Mouse (Mus musculus) lung, postnatal 36 days (tissue): ENCODE results near the gene Cnksr1.
A peak's percentile ranks its signal among the peaks of the same experiment; 100 is the strongest.
"Not testable (repeated sequence)": the region's sequence is repeated elsewhere in the genome, so short reads cannot be mapped to it uniquely, and the experiment has no call there.

Experiments used
- DNase-seq: peaks from one replicate; pipeline ENCODE4 v3.0.0; 2022; ENCODE audit warnings: mixed read lengths

The Cnksr1 gene

GRCm38 (mm10) chr4:134238279-134238651 lies at the start of gene Cnksr1:
TSS of gene Cnksr1 (minus strand) at chr4:134238399.
- peak; percentile 97 for DNase-seq

- DNase-seq, result peak; percentile 85
Measured at GRCm38 (mm10) chr4:134287575-134288025, 49.4 kb upstream of the Cnksr1 start, which contains the start of gene Pdik1l. TSS of gene Pdik1l (minus strand) at chr4:134287895.

- peak; percentile 94 for DNase-seq
Measured at GRCm38 (mm10) chr4:134287168-134287564, 49.0 kb upstream of the Cnksr1 start.

- DNase-seq, result peak; percentile 21
Measured at GRCm38 (mm10) chr4:134286226-134287167, 48.3 kb upstream of the Cnksr1 start.

GRCm38 (mm10) chr4:134284942-134285341 lies 46.7 kb upstream of the Cnksr1 start:
- peak; percentile 17 for DNase-seq

- peak; percentile 58 for DNase-seq
Measured at GRCm38 (mm10) chr4:134273417-134274345, 35.5 kb upstream of the Cnksr1 start.

- peak; percentile 37 for DNase-seq
Measured at GRCm38 (mm10) chr4:134272731-134273416, 34.7 kb upstream of the Cnksr1 start.

- DNase-seq, result no peak
Measured at GRCm38 (mm10) chr4:134271979-134272378, 33.8 kb upstream of the Cnksr1 start.

- not testable (repeated sequence) for DNase-seq
Measured at GRCm38 (mm10) chr4:134269622-134270021, 31.4 kb upstream of the Cnksr1 start.

GRCm38 (mm10) chr4:134268102-134268655 lies 30.0 kb upstream of the Cnksr1 start:
- DNase-seq, result peak; percentile 24

GRCm38 (mm10) chr4:134265860-134266585 lies 27.8 kb upstream of the Cnksr1 start:
- no peak for DNase-seq

- peak; percentile 83 for DNase-seq
Measured at GRCm38 (mm10) chr4:134263191-134263590, 25.0 kb upstream of the Cnksr1 start.

- peak; percentile 59 for DNase-seq
Measured at GRCm38 (mm10) chr4:134258354-134258753, 20.2 kb upstream of the Cnksr1 start.

GRCm38 (mm10) chr4:134257198-134258009 lies 19.2 kb upstream of the Cnksr1 start:
- DNase-seq, result peak; percentile 44

- DNase-seq, result no peak
Measured at GRCm38 (mm10) chr4:134256407-134257197, 18.4 kb upstream of the Cnksr1 start.

- DNase-seq, result peak; percentile 46
Measured at GRCm38 (mm10) chr4:134255854-134256253, 17.7 kb upstream of the Cnksr1 start.

- DNase-seq, result no peak
Measured at GRCm38 (mm10) chr4:134254835-134255234, 16.6 kb upstream of the Cnksr1 start.

- peak; percentile 40 for DNase-seq
Measured at GRCm38 (mm10) chr4:134253722-134254324, 15.6 kb upstream of the Cnksr1 start, which contains the start of gene Grrp1. TSS of gene Grrp1 (minus strand) at chr4:134254106.
